Mouse (Mus musculus) right cerebral cortex, postnatal 4 days (tissue): ENCODE data around the gene D6Wsu163e.

Experiments used
- DNase-seq: peaks from one replicate; pipeline ENCODE4 v3.0.0-alpha.2; 2022

Gene D6Wsu163e

DNA sequence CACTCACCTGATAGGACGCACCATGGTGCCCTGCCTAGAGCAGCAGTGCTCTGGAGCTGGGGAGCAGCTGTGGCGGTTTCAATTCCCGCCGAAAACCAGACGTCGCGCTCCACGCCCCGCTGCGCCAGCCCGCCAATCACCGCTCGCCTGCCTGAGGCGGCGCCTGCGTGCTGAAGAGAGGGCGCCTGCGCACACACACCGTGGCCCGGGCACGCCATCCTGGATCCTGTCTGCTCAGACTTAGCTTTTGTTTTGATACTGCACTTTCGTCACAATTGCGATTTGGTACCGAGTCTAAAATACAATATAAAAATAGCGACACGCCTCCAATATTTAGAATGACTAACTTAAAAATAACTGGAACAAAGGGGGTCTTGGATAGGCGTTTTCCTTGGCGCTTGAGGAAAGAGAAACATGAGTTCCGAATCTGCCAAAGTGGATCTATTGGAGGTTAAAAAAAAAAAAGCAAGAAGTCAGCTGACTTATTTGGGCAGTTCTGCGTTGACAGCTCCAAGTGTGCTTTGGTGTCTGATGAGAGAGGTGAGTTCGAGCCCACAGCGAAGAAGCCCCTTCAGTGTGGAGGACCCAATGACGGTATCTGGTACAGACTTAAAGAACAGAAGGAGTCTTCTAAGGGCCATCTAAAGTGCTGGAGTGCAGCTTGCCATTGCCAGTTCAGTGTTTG lies at the start of gene D6Wsu163e, which contains the start of gene Rad51ap1:
Gene D6Wsu163e (plus strand): TSS at position 476 of the 685 bp plus-strand sequence.
Gene Rad51ap1 (minus strand): TSS at position 101 of the 685 bp plus-strand sequence.
- peak; percentile 94 for DNase-seq

DNA sequence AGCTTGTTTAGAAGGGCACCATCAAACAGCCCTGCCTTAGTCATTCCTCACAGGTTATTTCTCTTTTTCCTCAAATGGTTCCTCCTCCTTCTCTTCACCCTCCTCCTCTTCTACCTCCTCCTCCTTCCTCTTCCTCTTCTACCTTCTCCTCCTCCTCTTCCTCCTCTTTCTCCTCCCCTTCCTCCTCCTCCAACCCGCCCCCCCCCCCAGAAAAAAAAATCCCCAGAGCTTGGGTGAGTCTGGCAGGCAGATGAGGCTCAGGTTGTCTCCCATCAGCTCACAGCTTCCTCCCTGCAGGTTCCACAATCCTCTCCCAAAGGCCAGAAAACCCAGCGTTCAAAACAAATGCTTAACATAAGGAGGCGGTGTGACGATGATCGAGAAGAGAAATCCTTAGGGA lies 32.4 kb upstream of the D6Wsu163e start:
- no peak for DNase-seq

DNA sequence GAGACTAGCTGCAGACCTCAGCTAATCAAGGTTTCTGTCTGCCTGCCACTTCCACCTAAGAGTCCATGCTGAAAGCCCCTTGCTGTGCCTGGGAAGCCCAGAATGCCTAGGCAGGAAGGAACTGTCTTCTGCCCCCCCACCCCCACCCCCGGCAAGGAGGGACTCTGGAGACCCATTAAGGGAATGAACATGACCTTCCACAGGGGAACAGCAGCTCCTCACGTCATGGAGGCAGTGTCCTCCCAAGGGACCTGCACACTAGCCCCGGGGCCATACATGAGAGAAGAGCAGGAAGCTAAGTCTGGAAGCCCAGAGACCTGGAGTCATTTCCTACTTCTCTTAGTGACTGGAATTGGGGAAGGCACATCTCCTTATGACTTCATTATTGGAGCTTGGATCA lies 31.9 kb upstream of the D6Wsu163e start:
- DNase-seq, result no peak

DNA sequence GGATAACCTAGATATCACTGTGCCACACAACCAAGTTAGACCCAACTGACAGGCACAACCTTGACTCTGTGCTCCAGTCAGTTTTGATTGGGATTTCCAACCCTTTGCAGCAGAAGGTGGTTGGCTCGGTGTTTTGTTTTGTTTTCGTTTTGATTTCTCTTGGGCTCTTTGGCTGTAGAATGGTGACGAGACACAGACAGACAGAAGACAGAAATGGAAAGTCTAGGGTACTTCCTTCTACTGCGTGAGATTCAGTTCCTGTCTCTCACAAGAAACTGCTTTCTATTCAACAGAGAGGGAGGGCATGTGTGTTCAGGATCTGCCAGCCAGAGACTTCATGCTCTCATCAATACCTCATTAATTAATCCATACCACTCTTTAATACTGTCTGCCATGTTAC lies 29.0 kb upstream of the D6Wsu163e start:
- no peak for DNase-seq

DNA sequence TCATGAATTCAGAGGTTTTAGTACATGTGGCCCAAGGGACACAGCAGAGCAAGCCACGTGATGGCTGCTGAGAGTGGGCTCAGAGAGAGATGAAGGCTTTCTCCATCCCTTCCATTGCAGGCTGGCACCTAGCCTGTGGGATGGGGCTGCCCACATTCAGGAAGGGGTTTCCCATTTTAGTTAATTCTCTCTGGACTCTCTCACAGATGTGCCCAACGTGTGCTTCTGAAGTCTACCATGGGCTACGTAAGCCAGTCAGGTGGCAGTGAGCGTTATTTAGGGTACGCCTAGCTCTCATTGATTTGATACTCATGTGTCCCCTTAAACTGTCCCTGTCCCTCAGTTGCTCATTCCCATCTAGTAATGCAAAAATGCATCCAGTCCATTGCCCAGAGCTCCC lies 24.8 kb upstream of the D6Wsu163e start:
- no peak for DNase-seq

DNA sequence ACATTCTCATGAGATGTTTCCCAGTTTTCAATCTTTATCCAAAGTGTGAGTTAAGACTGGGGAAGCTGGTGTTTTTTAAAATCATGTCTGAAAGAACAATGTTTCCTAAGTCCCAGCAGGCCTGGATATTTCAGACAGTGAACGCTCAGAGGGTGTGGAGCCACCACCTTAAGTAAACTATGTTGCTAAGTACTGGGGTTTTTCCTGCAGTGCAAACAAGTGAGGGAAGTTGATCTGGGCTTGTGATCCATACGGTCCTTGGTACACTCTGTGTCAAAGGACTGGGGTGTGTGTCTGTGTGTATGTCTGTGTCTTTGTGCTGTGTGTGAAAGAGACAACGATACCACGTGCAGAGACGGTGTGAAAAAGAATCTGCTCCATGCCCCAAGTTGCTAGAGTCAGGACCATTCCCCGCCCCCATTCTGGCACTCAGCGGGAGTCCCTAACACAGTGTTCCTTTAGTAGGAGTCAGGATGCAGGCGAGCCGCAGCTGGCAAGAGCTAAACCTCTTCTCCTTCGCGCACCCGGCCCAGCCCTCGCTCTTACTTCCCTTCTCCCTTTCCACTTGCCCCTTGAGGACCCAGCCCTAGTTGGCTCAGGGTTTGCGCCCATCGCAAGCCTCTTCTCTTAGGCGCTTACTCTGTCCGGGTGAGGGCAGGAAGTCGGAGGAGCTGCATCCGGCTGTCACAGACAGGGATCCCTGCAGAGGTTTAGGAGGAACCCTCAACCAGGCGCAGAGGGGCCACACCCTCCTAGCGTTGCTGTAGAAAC lies 18.5 kb upstream of the D6Wsu163e start, which contains the start of gene Dyrk4:
Gene Dyrk4 (minus strand): TSS at position 729 of the 771 bp plus-strand sequence.
- DNase-seq, result peak; percentile 16

DNA sequence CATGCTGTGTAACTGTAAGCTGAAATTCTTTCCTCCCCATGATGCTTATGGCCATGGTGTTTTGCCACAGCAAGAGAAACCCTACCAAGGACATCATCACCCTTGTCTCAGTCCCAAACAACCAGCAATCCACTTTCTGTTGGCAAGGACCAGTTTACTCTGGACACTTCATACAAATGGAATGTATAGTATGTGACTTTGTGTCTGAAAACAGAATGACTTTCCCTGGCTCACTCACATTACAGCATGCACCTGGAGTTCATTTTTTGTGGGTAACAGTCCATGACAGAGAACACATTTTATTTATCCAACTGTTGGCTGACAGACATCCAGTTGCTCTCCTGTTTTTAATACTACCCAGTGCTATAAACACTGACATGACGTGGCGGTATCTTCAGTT lies 6.9 kb upstream of the D6Wsu163e start:
- DNase-seq, result no peak

DNA sequence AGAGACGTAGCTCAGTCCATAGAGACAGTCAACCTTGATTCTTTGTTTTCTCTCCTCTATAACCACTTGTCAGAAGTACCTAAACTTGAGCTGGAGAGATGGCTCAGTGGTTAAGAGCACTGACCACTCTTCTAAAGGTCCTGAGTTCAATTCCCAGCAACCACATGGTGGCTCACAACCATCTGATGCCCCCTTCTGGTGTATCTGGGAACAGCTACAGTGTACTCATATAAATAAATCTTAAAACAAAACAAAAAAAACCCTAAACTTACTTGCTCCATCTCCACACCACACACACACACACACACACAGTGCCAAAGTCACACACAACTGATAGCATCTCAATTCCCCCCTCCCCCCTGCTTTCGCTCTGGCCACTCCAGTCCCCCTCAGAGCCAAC lies 1.7 kb upstream of the D6Wsu163e start:
- no peak for DNase-seq

DNA sequence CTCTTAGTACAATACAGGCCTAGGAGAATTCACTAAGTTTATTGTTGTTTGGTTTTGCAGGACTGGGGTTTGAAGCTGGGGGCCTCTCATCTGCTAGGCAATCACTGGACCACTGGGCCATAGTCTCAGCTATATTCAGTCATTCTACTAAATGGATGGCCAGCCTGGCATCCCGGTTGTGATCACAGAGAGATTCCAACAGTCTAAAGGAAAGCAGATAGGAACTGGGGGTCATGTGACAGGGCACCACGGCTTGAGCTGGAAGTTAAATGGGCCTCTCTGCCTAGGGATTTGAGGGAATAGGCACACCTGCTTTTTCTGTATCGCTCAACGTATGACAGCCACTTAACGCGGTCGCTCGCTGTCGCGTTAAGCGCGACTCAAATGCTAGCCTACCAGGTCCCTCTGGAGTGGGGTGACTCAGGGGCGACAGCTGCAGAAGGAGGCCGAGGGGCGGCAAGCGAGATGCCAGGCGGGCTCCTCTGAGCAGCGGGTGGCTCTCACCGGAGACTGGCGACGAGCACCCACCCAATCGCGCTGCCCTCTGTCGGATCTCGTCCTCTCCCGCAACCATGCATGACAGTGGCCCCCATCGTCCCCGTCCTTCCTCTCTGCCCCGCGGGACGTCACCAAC lies 792 bp upstream of the D6Wsu163e start:
- DNase-seq, result no peak

DNA sequence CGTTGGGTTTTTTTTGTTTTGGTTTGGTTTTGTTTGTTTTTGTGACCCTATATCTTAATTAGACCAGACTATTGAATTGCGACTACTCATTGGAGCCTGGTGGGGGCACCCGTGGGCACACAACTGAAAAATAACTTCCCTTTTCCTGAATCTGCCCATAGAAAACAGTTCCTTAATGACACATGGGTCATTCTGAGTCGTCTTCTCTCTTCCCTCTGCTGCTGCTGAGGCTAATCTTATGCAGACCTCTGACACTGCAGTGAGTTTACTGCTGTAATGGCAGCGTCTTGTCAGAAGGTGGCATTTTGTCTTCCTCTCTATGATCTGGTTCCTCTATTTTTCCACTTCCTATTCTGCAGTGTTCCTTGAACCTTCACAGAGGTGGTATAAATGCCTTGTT lies 689 bp downstream of the D6Wsu163e start:
- no peak for DNase-seq

DNA sequence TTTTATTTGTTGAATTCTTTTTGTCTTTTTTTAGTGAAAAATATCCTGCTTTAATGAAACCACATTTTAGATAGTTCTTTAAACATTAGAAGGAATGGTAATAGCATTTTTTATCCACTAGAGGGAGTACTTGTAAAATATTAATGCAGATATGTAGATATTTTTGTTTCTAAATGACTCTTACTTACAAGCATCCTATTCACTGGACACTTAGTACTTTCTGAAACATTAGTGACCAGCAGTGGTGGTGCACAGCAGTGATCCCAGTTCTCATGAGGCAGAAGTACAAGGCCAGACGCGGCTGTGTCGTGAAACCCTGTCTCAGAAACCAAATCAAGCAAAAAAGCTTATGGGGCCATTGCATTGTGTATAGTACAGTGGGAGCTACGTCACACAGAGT lies 8.6 kb downstream of the D6Wsu163e start:
- DNase-seq, result no peak

DNA sequence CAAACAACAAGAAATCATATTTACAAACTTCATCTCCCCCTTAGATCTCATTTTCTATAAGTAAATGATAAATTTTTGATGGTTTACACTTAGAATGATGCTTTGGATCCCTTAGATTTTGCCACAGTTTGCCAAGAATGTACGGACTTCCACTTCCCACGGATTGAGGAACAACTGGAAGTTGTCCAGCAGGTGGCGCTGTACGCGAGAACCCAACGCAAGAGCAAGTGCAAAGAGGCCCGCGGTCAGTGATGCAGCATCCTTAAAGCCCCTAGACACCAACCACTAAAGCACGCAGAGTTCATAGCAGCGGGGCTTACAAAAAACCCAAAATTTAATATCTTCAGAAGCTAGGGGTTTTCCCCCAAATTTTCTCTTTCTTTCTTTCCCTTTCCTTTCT lies 16.0 kb downstream of the D6Wsu163e start:
- DNase-seq, result peak; percentile 95

DNA sequence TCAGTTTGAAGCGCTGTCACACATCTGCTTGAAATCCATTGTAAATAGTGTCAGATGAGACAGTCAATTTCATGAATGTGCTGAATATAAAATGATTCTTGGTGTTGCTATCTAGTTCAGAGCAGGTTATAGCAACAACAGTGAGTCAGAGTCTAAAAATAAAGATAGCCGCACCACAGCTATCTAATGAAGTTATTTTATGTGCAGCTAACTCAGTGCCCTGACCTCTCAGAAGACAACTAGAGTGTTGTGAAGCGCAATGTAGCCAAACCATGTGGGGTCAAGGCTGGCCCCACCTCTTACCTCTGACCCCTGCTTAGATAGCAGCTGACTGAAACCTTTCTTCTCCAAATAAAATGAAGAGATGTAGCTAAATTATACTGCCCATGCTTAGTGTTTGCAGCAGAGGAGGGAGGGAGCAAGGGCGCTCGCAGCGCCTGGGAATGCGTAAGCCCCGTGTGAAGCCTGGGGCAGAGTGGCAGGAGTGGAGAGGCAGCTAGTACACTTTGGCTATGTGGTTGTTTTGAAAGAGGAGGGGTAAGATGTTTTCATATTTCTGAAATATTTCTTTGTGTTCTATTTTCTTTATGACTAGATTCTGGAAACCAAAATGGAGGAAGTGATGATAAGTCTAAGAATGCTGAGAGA lies 21.7 kb downstream of the D6Wsu163e start:
- no peak for DNase-seq

DNA sequence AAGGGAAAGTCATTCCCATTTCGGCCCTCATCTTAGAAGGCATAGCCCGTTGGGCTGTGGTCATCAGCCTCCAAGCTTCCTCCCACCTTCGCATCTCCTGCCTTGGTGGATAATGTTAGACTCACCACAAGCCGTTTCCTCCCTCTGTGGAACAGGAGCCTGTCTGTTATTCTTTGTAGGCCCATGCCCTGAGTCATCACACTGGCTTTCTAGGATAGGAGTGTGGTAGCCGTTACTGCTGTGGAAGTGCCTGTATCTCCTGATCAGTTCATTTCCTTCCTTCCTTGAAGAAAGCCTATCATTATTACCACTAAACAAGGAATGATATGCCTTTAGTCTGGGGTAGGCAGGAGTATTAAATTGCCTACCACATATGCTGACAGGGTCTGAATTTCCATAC lies 22.9 kb downstream of the D6Wsu163e start:
- DNase-seq, result no peak

DNA sequence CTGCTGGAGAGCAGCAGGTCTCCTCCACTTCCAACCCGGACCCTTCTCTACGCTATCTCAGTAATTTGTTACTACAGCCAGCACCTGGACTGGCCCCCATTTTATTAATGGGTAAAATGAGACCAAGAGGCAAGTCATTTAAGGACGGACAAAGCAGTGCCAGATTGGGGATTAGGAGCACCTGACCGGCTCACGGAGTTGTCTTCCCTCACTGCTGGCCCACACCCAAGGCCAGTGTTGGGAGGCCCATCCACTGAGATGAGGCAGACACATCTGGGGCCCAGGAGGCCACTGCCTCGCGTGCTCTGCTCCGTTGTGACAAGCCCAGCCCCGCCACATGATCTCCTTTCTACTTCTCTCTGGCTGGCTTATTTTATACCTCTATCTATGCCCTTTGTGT lies 23.7 kb downstream of the D6Wsu163e start:
- no peak for DNase-seq

DNA sequence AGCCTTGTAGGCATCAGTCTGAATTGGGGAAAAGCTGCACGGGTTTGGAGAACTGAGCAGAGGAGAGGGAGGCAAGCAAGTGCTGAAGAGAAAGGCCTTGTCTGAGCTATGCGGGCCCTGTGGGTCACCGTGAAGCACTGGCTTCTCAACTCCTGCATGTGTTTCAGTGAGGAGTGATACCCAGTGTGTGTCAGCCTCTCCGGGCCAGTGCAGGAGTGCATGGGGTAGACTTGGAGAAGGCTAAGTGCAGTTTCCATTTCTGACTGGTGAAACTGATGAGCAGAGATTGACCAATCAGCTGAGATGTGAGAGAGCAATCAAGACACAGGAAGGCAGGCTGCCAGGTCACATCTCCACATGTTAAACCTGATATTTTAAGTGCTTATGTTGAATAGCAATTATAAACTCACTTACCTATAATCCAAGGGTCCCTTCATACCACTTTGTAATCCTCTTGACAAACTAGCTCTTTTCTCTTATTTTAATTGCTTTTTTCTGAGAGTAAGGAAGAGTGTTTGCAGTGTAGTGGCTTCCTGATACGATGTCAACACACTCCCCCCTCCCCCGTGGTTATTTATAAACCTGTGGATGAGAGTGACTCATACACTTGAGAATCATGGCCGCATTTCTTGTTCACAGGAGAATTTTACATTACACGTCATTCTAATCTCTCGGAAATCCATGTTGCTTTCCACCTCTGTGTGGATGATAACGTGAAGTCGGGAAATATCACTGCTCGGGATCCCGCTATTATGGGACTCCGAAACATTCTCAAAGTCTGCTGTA lies 26.7 kb downstream of the D6Wsu163e start:
- no peak for DNase-seq

DNA sequence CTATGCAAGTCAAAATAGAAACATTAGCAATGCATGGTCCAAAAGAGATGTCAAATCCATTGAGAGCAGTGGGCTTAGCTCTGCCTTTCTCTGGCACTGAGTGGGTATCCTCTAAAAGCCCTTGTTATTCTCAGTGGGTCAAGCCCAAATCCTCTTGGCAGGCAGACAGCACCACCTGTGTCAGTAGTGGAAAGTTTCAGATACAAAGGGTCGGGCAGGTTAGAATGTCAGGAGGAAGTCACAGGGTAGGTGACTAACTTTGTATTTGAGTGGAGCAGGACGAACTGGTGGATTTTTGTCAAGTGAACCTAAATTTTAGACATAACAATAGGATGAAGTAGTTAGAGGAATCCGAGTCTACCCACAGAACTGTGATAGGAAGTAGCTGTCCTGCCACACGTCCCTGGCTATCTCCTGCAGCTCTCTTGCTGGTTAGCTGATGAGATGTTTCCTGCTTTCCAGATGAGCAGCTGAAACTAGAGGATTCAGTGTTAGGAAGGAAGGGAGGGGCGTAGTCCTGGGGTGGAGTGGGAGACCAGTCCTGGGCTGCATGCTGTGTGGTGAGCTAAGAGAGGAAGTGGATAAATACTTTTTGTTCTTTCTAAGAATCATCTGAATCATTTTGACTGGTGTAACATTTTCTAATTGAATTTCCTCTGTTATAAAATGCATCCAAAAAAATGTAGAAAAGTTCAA lies 41.9 kb downstream of the D6Wsu163e start:
- DNase-seq, result no peak

DNA sequence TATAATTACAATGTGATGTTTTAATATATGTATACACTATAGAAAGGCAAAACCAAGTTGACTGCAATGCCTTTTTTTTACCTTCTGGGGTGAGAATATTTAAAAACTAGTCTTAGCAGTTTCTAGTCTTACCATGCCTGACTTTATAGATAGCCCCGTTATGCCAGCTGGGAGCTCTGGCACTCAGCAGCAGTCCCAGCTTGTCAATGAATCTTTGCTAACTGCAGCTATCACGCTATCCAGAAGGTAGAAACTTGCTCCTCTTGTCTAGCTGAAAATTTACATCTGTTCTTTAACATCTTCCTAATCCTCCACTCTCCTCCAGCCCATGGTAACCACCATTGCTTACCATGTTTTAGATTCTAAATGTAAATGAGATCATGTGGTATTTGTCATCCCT lies 53.9 kb downstream of the D6Wsu163e start:
- no peak for DNase-seq

DNA sequence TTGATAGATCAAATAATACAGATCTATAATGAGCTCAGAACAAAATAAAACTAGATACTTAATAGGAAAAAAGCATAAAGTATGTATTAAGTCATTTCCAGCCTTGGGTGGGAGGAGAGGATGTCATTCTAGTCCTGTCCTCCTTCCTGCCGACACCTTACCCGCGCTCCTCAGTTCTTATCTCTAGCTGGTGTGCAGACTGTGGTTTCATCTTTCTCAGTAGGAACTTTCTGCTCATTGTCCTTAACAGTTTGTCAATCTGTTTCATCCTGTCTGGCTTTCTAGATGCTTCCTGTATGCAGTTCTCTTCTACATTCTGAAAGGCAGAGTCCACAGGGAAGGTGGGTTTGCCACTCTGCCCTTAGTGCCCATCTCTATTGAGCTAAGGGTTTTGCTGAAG lies 55.7 kb downstream of the D6Wsu163e start:
- DNase-seq, result no peak

DNA sequence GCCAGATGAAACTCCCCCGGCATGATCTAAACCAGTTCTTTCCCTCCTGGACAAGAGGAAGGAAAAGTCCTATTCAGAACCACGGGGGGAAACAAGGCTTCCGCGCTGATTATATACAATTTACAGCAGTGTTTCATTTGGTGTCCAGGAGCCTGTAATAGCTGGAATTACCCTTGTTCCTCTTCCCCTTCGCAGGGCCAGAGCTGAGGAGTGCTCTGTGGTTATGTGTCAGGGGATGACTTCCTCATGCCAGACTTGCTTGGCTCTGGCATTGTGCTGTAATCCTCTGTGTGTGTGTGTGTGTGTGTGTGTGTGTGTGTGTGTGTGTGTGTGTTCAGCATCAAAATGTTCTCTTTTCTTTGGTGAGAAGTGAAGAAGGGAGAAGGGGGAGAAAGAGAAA lies 56.6 kb downstream of the D6Wsu163e start:
- no peak for DNase-seq

DNA sequence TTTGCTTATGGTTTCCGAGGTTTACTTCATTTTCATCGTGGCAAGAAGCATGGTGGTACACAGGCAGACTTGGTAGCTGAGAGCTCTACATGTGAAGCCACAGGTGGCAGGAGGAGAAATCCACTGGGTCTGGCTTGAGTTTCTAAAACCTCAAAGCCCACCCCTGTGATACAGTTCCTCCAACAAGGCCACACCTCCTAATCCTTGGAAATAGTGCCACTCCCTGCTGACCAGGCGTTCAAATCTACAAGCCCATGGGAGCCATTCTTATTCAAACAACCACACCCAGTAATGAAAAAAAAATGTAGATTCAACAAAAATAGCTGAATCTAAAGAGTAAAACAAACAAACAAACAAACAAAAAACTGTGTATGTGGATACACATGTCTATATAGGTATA lies 65.9 kb downstream of the D6Wsu163e start:
- DNase-seq, result no peak

DNA sequence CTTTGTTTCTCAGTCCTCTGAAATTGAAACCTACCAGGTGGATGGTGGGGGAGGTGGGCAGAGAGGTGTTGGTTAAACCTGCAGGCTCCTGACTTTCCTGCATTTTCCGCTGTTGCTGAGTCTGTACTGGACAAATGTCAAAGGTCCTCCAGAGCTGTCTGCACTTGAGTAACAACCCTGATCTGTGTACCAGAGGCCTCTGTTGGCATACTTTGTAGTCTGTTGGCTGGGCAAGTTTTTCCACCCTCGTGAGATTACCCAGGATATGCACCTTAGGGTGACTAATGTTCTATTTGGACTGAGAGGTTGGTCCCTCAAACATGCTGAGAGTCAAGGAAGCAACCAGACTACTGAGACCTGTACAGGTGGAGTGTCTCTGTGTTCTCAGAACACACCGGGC lies 66.8 kb downstream of the D6Wsu163e start:
- no peak for DNase-seq
